Mouse (Mus musculus): Measurements from ENCODE around the gene Nlrp4f.

Gene Nlrp4f

GRCm38 (mm10) chr13:65205877-65206276 is at the start of gene Nlrp4f:
Nlrp4f (minus strand) TSS chr13:65205977.
- no peak for ATAC-seq (ENCODE audit: low TSS enrichment)

- ATAC-seq (ENCODE audit: low TSS enrichment), result no peak
Measured at GRCm38 (mm10) chr13:65243273-65243672, 37.5 kb upstream of the Nlrp4f start.

GRCm38 (mm10) chr13:65242319-65242787 is 36.6 kb upstream of the Nlrp4f start:
- ATAC-seq (ENCODE audit: low TSS enrichment), result no peak

GRCm38 (mm10) chr13:65241627-65242318 is 36.0 kb upstream of the Nlrp4f start:
- no peak for ATAC-seq (ENCODE audit: low TSS enrichment)

- ATAC-seq (ENCODE audit: low TSS enrichment), result peak; percentile 85
Measured at GRCm38 (mm10) chr13:65241099-65241626, 35.4 kb upstream of the Nlrp4f start.

- ATAC-seq (ENCODE audit: low TSS enrichment), result peak; percentile 93
Measured at GRCm38 (mm10) chr13:65240509-65241098, 34.8 kb upstream of the Nlrp4f start.

- no peak for ATAC-seq (ENCODE audit: low TSS enrichment)
Measured at GRCm38 (mm10) chr13:65237211-65237610, 31.4 kb upstream of the Nlrp4f start.

- ATAC-seq (ENCODE audit: low TSS enrichment), result no peak
Measured at GRCm38 (mm10) chr13:65226657-65227056, 20.9 kb upstream of the Nlrp4f start.

GRCm38 (mm10) chr13:65225945-65226344 is 20.2 kb upstream of the Nlrp4f start:
- no peak for ATAC-seq (ENCODE audit: low TSS enrichment)

GRCm38 (mm10) chr13:65200667-65201066 is 5.1 kb downstream of the Nlrp4f start:
- ATAC-seq (ENCODE audit: low TSS enrichment), result no peak

- no peak for ATAC-seq (ENCODE audit: low TSS enrichment)
Measured at GRCm38 (mm10) chr13:65176472-65177091, 29.2 kb downstream of the Nlrp4f start.

- peak; percentile 62; the same call in 1 of the 2 replicates for ATAC-seq (ENCODE audit: low TSS enrichment)
Measured at GRCm38 (mm10) chr13:65175734-65176471, 29.9 kb downstream of the Nlrp4f start.

- ATAC-seq (ENCODE audit: low TSS enrichment), result no peak
Measured at GRCm38 (mm10) chr13:65174102-65174501, 31.7 kb downstream of the Nlrp4f start.

- no peak for ATAC-seq (ENCODE audit: low TSS enrichment)
Measured at GRCm38 (mm10) chr13:65149940-65150339, 55.8 kb downstream of the Nlrp4f start, which contains the start of gene Olfr466. Olfr466 (plus strand) TSS chr13:65150240.

- no peak for ATAC-seq (ENCODE audit: low TSS enrichment)
Measured at GRCm38 (mm10) chr13:65137789-65138188, 68.0 kb downstream of the Nlrp4f start, which contains the start of gene Olfr465-ps1. Olfr465-ps1 (plus strand) TSS chr13:65138089.
